Mouse (Mus musculus) liver, embryonic 14.5 days (tissue): ENCODE measurements around the gene Erlin1.

Source experiments
- CTCF ChIP-seq: IDR thresholded peaks from 2 replicates; pipeline ENCODE4 v1.5.1; 2016; ENCODE audit warnings: antibody characterized with exemption, low read depth, control low read depth
- EP300 ChIP-seq: IDR thresholded peaks from 2 replicates; pipeline ENCODE4 v1.6.1; 2016; ENCODE audit warnings: antibody characterized with exemption, low read depth

DNA sequence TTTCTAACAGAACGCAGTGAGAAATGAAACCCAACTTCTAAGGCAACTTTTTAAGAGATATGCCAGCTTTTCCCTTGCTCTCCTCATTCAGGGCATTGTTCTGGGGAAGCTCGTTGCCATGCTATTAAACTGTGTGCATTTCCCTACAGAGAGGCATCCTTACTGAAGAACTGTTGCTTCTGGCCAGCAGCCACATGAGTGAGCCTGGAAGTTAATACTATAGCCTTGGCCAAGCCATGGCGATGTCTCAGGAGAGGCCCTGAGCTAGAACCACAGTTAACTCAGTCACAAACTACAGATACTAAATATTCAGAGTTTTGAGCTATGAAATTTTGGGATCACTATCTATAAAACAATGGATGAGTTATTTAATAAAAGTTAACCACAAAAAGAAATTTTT, 33.4 kb upstream of the Erlin1 start:
- no peak for TF ChIP-seq CTCF
- TF ChIP-seq EP300, result no peak
